Mouse (Mus musculus): Measurements from ENCODE around the gene Zbtb40.

DNA sequence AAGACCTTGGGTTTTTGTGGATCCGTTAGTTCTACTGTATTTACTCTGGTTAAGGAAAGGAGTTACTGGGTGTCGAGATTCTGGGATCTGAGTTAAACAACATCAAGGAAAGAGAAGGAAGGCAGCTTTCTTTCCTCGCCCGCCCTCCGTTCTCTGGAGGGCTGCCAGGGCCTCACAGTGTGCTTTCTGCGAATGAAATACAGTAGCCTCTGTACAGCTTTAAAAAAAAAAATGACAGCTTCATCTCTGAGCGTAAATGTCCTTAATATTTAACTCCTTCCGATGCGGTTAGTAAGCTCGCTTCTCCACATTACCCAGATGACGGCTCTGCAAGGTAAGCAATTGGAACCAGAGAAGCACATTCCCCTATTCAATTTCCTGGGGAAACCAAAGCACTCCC, 4.8 kb downstream of the Zbtb40 start:
- TF ChIP-seq CTCF (IDR thresholded peaks at IDR 0.05; ENCODE audit: low read depth, low read length) (no peak), POLR2A (IDR thresholded peaks at IDR 0.05; ENCODE audit: extremely low read depth, insufficient read depth, low read length) (no peak)
